ENCODE assay signal across 8 mouse cellular contexts in genomic region chr11:70409594-70410296, GRCm38 (mm10). TPM values are rescaled to one million over a fixed set of nuclear protein-coding genes. Genes with fewer than 3 reads are reported as not detected.
DNase-seq lines count a peak whose midpoint lies in the region; ATAC-seq and TF ChIP-seq lines count a peak whose summit lies in the region.

Gene Pelp1 (minus strand): TSS chr11:70410031.

- under 1% methylated on average over 59 of the region's 59 CpGs for WGBS in forebrain, embryonic 15.5 days
- WGBS in lung, adult 2 months = under 1% methylated on average over 59 of the region's 59 CpGs

- H3K9ac ChIP-seq in forebrain, embryonic 15.5 days (replicated peaks) = peak within 1 kb of the TSS; percentile 98

- no peaks in the 10 kb centered on the region for H3K27me3 ChIP-seq in forebrain, embryonic 15.5 days

- H3K4me2 ChIP-seq in forebrain, embryonic 15.5 days (replicated peaks) = peak within 1 kb of the TSS; percentile 91

- intact Hi-C loops in heart, postnatal 25 days (cut with DNase I) = no loop called here

- peak; percentile 99 for ATAC-seq in forebrain, embryonic 15.5 days (replicated peaks)
- ATAC-seq in neutrophil, adult 5-6 weeks (ENCODE audit: extremely low read depth, insufficient number of reproducible peaks, low FRiP score, poor library complexity, severe bottlenecking) = peak; percentile 57

- H3K9me3 ChIP-seq in forebrain, embryonic 15.5 days = no peaks in the 10 kb centered on the region

- H3K36me3 ChIP-seq in forebrain, embryonic 15.5 days = peaks cover 8% of the 10 kb centered on the region

- peaks cover 31% of the 10 kb centered on the region for H3K4me1 ChIP-seq in forebrain, embryonic 15.5 days
- H3K4me1 ChIP-seq in lung, adult 2 months (ENCODE audit: control insufficient read depth, insufficient read depth, low read length) = peaks cover 2% of the 10 kb centered on the region; the same call in 1 of the 2 replicates

- peak within 1 kb of the TSS; percentile 82 for H3K27ac ChIP-seq in forebrain, embryonic 15.5 days (replicated peaks)

- TF ChIP-seq POLR2A in lung, adult 2 months (IDR thresholded peaks at IDR 0.05; ENCODE audit: borderline replicate concordance, extremely low read depth, low read depth, low read length) = peak; percentile 66; the same call in 1 of the 2 replicates

- no peak for TF ChIP-seq CTCF in lung, adult 2 months (IDR thresholded peaks at IDR 0.05; ENCODE audit: insufficient read depth, low read length)

- peak; percentile 99 for DNase-seq in ES-CJ7 (ENCODE audit: low read depth, low spot score)
- DNase-seq in cerebellum, adult 11 months = peak; percentile 74
- peak; percentile 73 for DNase-seq in heart, postnatal 25 days (ENCODE audit: low spot score)
- peak; percentile 87 to 90 for DNase-seq in layer of hippocampus, adult 18-20 months (ENCODE audit: low spot score in 2 of 2)
- DNase-seq in lung, adult 2 months = peak; percentile 87
- DNase-seq in thymus, adult 18-20 months = peak; percentile 84 to 88

- H3K4me3 ChIP-seq in forebrain, embryonic 15.5 days = peak within 1 kb of the TSS; percentile 95
- peak within 1 kb of the TSS; percentile 95 for H3K4me3 ChIP-seq in lung, adult 2 months (replicated peaks; ENCODE audit: extremely low read depth, low read depth, low read length)

RNA-seq across cellular contexts. Expression of gene Pelp1, which starts in this region (rescaled TPM):
- polyA plus RNA-seq in forebrain, embryonic 15.5 days (2015; fragmentation: Nextera tagmentation; extraction: Ambion mirVana) = 33.4 and 37.2 TPM in 2 replicates
- total RNA-seq in heart, postnatal 25 days (2021) = 10 to 100 TPM; 17.9 to 21.1 TPM
- 10 to 100 TPM; 32.0 to 37.2 TPM for total RNA-seq in layer of hippocampus, adult 18-20 months (2021)
- polyA plus RNA-seq in lung, adult 2 months (2012; rRNA removed) = 15.9 and 17.4 TPM in 2 replicates
- 4.9 and 5.5 TPM in 2 replicates for total RNA-seq in neutrophil, adult 5-6 weeks (2017)

Comparison
In these comparisons a context has a peak if more than half of its experiments do, and no peak if none do; other contexts are left out.
1. Peak in every context shown above with its lines: DNase-seq, ATAC-seq, H3K4me3 ChIP-seq and H3K27ac ChIP-seq.